Mouse (Mus musculus) cerebellum, adult 9-11 months (tissue): Measurements from ENCODE around the gene Fgfr2.

Experiments
- DNase-seq: peaks from one replicate; pipeline ENCODE4 v3.0.0; 2022

Gene Fgfr2

DNA sequence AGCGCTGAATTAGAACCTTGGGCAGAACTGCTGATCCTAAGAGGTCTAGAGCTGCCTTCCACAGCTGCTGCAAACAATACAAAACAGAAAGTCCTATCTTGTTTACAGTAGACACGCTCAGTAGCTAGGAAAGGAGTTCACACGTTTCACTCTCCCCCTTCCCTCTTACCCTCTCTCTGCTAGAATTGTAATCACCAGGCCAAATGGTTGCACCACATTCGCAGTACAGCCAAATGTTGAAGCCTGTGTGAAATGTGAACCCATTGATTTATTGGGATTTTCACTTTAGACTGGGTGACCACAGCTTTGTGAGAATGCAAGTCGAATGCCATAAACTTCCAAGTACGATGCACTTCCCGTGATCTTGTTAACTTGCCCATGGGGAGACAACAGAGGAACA lies 1028.5 kb downstream of the Fgfr2 start:
- no peak for DNase-seq

DNA sequence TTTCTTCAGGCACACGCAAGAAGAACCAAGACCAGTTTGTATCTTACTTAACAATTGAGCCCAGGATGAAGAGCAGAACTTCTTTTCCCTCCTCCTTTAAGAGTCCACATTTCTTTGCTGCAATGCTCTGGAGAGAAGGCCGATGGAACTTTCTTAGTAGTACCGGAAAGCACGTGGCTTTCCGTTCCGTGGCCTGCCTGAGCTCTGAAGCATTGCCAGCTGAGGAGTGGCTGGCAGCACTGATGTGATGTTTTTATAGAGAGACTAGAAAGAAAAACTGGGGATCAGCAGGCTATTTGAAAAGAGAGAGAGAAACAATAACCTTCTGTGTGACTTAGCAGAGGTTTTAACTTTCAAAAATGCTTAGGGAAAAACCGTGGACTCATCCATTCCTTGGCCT lies 1031.6 kb downstream of the Fgfr2 start:
- DNase-seq = no peak

DNA sequence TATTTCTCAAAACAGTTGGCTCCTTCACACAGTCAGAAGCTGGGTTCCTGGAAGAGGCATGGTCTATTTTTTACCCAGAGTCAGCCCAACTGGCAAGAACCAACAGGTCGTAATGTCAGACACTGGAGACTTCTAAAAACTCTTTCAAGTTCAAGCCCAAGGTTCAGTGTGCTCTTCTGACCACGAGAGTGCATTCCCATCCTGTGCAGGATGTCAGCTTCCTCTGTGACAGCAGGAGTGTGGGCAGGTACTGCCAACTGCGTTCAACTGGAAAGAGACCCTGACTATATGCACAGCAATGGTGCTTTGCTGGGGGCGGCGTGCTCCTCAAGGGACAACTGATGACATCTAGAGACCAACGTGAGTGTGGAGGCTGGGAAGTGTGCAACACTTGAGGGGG lies 1034.5 kb downstream of the Fgfr2 start:
- DNase-seq = no peak

DNA sequence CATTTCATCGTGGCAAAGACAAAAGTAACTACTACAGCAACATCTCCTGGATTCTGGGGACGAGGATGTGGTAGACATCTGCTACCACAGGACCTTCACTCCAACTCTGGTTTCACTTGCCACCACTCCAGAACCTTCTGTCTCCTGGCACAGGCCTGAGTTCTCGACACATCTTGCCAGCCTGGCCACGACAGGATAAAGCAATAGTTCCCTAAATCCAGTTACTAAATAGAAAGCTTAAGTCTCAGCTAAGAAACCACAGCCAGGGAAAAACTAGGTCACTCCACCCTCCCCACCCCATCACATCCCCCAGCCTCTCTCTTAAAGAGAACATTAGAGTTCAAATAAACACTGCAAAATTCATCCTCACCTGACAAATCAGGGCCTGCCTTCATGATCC lies 1035.0 kb downstream of the Fgfr2 start:
- DNase-seq = peak; percentile 3

DNA sequence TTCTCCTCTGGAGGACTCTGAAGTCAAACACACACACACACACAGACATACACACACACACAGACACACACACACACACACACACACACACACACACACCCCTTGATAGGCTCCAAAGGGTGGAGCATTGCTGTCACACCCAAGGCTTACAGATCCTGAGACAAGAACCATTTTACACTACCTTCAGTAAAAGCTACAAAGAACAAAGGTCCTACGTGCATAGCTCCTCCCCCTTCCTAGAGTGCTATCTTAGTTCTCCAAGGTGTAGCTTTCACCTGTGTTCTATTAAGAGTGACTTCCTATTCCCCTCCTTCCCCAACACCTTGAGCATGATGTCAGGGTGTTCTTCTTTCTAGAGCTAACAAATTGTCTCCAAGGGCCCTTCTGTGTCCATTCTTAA lies 1047.3 kb downstream of the Fgfr2 start:
- DNase-seq = no peak

DNA sequence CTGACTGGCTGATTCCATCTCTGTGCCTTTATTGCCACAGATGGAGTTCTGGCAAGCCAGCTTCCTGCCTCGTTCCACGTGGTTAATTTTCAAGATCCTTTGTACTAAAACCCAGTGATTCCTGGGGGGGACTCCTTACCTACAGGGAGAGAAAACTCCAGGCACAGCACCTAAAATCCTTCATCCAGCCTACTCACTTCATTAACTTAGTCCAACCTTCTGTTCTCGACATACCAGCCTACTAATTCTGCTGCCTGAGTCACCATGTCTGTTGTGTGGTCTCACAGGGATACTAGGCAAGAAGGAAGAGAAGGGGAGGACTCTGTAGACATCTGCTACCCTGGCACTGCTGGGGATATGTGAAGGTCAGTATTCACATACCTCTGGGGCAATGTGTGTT lies 1048.6 kb downstream of the Fgfr2 start:
- DNase-seq = no peak

DNA sequence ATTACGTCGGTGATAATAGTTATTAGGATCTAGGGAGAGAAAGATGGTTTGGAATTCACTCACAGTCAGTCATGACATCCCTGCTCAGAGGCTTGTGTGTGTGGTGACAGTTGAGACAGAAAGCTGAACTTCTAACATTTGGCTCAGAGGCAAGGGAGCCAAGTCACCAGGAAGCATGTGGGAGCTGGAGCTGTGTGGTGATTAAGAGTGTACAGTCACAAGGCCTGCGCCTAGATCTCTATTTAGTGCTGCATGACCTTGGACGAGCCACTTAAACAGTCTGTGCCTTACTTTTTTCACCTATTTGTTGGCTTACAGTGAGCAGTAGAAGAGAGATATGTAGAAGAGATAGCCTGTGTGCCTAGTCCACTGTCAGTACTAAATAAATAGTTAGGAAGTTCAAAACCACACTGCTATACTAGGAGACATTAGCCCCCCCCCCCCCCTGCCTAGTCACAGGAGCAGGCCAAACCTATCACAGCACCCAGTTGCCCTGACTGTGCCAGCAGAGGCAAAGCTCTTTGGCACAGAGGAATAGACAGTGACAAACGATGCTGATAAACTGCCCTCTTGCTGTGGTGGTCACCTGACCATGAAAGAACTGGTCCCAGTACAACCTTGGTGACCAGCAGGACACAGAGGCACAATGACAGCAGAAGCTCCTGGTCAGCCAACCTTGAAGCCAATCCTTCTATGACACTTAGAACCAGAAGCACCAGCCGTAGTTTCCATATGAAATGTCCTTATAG lies 1052.1 kb downstream of the Fgfr2 start:
- DNase-seq = no peak

DNA sequence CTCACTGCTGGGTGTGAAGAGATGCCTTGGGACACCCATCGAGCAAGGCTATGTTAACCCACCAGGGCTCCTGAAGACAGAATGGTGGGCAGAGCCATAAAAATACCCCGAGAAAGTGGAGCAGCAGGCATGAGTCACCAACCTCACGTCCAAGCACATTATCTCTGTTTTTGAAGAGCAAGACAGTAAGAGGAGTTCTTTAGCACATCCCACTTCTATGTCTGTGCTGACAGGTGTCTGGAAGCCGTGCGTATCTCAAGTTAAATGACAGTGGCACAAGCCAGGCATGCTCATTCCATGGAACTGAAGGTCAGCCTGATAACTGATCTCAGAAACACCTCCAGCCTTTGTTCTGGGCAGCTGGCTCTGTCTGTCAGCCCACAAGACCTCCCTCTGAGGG lies 1055.2 kb downstream of the Fgfr2 start:
- no peak for DNase-seq

DNA sequence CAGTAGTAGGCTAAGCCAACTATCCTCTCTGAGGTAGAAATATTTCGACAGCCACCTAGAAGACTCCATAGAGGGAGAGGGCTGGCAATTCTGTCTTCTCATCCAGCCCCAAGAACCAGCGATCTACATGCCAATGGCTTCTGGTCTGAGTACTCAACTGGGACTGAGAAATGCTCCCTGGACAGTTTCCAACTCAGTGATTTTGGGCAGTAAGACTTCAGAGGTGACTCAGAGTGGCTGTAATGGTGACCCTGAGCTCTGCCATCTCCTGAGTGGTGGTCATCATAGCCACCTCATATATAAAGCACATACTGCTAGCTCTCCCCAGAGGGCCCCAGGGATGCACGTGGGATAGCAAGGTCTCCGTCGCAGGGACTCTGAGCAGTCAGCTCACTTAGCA lies 1055.6 kb downstream of the Fgfr2 start:
- DNase-seq = no peak

DNA sequence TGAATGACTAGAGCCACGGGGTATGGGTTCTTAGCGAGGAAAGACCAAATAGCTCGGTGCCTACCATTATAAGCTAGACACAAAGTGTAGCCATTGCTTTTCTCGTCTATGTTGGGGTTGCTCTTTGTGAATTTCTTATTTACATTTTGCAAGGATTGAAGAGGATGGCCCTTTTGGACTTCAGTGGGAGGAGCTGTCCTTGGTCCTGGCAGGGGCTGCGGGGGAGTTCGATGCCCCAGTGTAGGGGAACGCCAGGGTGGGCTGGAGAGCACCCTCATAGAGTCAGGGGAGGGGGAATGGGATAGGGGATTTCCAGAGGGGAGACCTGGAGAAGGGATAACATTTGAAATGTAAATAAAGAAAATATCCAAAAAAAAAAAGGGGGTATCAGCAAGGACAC lies 1063.0 kb downstream of the Fgfr2 start:
- no peak for DNase-seq

DNA sequence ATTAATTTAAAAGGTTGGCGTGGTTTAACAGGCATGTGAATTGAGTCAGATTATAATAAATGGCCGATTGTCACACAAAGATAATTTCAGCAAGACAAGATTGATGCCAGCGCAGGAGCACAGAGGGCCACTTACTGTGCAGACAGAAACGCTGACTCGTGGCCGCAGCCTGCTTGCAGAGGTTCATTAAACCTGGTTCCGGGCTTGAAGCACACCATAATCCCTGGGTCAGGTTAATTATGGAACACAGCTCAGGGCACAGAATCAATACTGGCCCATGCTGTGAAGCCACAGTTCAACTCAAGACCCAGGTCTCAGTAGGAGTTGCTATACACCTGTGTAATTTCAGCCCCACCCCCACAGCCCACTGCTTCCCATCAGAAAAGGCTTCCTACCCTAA lies 1066.6 kb downstream of the Fgfr2 start:
- no peak for DNase-seq

DNA sequence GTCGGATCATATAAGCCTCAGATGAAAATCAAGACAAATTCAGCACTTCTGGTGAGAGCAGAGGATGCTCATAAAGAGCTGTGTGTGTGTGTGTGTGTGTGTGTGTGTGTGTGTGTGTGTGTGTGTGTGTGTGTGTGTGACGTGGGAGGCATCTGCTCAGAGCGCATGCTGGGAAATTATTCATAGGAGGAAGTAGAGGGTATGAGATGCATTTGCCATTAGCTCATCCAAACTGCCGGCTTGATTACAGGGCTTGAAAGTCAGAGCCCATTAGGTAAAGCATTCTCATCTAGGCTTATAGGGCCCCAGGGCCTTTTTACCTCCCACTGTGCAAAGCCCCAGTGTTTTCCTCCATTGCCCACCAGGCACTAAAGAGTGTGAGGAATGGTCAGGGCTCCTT lies 1076.5 kb downstream of the Fgfr2 start:
- DNase-seq = no peak

DNA sequence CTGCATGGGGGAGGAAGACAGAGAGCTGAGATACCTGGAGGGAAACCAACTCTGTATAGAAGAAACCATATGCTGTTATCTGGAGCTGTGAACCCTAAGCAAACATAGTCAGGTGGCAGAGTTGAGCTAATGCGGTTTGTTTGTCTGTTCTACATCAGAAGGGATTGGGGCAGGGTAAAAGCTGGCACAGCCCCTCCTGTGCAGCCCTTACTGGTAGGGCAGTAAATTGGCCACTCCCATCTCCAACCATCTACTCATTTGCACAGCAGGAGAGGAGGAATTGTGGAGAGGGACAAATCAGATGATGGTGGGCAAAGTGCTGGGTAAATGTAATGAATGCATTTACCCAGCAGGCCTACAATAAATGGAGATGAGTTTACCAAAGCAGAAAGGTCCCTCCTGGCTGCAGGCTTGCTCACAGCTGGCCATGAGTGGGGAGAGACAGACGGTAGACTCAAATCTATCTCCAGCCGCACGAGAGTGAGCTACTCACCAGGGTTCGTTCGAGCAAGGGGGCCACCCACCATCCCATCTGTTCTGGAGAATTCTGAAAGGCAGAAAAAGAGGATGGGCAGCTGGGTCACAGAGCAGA lies 1091.1 kb downstream of the Fgfr2 start:
- DNase-seq = no peak

DNA sequence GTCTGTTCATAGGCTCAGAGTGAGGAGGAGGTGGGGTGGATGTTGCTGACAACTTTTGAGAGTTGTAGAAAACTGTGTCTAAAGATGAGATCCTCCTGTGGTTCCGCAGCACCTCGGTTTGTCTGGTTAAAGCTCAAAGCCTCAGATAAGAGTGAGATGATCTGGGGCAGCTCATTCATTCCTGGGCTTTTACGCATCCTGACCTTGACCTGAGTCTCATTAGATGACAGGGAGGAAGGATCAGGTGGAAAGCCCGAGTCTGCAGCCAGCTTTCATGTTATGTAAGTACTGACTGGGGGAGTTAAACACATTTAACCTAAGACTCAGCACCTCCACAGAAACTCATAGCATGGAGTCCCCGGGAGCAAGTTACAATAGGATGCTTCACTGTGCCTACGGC lies 1096.5 kb downstream of the Fgfr2 start:
- DNase-seq = no peak

DNA sequence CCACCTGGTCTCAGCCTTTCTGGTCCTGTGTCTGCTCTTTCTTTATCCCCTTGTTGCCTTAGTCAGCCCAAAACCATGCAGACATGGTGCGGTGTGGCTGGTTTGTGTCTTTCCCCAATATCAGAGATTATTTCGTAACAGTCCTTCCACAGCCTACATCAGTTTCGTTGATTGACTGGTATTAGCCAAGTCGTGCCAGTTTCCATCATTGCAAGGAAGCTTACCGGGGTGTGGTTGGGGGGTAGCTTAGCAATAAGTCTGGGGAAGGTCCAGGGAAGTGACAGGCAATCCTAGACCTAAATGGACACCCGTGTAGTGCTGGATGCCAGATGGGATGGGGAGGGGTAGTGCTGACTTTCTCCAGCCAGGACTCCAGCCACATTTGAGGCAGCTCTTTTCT lies 1097.6 kb downstream of the Fgfr2 start:
- DNase-seq = no peak

DNA sequence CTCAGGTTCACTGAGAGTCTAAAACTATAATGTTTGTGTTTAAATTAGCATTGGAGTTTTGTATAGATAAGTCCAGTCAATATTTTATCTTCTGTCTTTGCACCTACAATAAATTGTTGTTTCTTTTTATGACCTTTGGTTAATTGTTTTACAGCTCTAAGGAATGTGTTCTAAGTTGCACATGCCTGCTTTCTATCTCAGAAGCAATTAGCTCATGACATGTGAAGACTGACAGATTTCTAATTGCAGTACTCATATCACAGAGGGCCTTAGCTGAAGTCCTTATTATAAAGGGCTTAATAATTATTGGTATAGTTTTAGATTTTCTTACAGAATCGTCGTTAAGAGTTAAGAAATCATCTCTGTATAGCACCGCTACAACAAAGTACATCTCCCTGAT lies 1107.2 kb downstream of the Fgfr2 start:
- DNase-seq = no peak

DNA sequence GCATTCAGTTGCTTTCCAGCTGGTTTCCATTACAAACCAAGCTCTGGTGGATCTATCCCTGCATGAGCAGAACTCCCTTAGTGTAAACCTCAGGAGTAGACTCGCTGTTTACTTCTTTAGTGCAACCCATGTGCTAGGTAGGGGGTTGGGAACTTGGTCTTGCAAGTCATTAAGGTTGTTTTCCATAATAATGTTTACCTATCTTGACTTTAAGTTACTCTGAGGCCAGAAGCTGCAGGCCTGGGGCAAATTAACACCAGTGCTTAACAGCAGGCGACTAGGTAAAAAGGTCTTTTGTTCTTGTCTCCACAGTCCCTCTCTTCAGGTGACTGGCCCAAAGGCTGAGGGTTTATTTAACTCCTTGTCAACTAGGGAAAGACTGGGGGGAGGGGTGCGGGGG lies 1108.0 kb downstream of the Fgfr2 start:
- DNase-seq = no peak

DNA sequence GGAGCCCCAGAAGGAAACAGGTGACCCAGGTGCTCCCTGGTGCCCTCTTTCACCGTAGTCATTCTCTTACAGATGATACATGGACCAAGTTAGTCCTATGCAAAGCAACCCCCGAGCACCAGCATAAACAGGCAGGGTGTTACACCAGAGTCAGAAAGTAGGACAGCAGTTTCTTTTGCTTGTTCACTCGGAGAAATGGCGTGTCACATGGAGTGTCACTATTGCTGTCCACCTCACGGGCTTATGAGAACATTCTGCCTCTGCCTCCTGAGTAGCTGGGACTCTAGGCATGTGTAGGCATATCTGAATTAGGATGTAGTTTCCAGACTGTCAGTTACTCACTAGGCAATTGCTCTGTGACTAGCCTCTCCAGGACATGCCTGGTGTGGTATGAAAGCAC lies 1109.2 kb downstream of the Fgfr2 start:
- DNase-seq = no peak

DNA sequence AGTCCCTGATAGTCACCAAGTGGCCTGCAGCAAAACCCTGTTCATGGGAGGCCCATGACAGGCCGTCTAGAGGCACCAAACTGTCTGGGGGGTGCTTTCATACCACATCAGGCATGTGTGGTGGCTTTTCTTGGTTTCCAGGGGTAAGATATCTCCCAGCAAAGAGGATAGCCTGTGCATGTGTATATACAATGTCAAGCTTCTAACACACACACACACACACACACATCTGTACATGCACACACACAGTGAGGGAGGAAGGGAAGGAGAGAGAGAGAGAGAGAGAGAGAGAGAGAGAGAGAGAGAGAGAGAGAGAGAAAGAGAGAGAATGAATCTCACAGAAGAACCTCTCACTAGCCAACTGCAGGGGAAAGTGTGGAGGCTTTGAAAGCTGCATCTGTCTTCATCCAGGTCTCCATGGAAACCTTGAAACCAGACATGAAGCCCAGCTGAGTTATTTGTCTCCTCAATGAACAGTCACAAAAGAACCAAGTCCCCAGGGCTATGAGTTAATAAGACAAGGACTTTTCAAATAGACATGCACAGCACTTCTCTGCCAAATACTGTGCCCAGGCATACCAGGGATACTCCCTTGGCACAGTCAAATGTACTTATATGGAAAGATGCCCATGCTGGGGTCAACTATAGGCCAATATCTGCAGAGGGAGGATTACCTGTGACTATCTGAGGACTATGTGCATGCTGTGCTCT lies 1110.0 kb downstream of the Fgfr2 start:
- DNase-seq = no peak

DNA sequence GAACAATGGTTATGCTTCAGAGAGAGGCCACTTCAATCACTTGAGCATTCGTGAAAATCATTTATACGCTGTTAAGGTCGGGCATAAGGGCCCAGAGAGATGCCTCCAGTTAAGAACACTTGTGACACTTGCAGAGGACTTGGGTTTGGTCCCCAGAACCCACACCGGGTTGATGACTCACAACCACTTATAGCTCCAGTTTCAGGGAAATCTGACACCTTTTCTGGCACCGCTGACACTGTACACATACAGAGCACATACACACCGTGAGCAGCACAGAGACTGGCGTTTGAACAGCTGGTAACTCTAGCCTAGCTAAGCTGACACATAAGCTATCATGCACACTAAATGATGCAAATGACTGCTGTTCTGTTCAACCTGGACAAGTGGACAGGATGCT lies 1114.1 kb downstream of the Fgfr2 start:
- DNase-seq = no peak

DNA sequence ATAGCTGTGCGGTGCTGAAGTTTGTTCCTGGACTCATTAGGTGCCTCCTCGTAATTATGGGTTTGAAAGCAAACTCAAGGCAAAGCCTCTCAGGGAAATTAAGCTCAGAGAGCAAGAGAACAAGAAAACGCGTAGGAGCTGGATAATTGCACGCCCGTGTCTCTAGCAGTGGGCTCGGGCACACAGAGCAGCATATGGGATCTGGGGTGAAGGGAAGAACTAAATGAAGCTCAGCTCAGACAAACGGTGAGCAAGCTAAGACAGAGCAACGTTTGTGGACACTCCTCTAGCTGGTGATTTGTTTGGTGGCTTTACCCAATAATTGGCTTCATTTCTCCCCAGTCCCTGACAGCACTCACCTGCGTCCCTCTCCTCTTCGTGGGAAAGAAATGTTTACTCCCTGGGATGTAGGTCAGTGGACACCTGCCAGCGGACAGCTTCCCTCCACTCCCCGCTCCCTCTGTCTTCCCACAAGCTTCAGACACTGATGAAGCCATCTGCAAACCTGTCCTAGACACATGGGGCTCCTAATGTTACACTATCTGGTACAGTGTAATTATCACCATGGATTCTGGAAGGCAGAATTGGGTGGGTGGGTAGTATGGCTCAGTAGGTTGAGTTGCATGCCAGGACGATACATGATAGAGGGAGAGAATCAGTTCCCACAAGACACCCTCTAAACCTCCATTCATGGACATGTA lies 1117.0 kb downstream of the Fgfr2 start:
- no peak for DNase-seq

DNA sequence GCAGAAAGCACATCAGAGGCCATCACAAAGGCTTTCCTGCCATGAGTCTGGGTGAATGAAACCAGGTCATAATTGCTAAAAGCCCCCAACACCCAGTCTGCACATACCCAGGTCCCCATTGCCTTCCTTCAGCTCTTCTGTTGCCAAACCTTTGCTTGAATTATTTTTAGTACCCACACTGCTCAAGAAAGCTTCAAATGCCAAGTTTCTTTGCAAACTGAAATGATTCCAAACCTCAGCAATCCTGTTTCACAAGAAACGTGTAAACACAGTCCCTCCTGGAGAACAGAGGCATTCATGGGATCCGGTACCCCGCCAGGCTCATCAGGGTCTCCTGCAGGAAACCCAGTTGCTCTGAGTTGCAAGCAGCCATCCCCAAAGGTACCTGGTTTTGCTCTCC lies 1130.3 kb downstream of the Fgfr2 start:
- no peak for DNase-seq

DNA sequence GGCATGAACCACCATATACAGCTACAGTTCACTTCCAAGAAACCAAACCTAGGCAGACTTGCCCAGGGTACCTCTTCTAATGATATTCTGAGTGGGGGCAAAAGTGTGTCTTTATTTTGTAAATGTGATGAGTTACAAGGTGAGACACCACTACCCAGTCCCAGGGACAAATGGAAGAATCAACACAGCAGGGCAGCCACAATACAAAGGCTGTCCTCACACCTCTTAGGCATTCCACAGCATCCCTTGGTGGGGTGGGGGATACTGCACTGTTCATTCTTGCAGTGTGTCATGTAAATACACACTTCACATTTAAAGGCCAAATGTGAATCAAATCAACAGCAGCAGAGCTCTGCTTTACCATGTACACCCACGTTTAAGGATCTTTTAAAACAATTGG lies 1130.9 kb downstream of the Fgfr2 start:
- no peak for DNase-seq

DNA sequence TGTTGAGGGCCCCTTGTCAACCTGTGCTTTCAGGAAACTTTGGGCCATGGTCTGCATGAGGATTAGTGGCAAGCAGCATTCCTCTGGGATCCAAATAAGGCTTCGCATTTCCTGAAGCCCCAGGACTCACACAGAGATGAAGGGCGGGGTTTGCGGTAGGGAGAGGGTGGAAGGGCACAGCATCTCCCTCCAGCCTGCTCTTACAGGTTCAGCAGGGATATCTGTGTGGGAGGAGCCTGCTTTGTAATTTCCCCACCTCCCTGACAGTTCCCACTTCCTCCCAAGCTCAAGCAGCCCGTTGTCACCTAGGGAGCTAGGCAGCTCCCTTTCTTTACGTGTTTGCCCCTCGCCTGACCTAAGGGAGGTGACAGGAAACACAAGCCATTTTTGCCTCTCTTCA lies 1134.1 kb downstream of the Fgfr2 start:
- no peak for DNase-seq
